Mouse (Mus musculus) embryonic facial prominence, embryonic 11.5 days (tissue): ENCODE results near the gene Gm13285. TPM values are rescaled to one million over a fixed set of nuclear protein-coding genes. Genes with fewer than 3 reads are reported as not detected.
"Not testable (repeated sequence)": the region's sequence is repeated elsewhere in the genome, so short reads cannot be mapped to it uniquely, and the experiment has no call there.

ENCODE experiments used
- ATAC-seq: fragments of 200-750 bp; cut with Nextera tagmentation; replicated peaks from 2 replicates; pipeline ENCODE4 v1.8.0; 2017; ENCODE audit warnings: low read depth; ENCODE audit not compliant: insufficient number of reproducible peaks, low FRiP score, low TSS enrichment
- DNase-seq: peaks from one replicate; pipeline ENCODE4 v3.0.0-alpha.2; 2015; ENCODE audit warnings: low spot score
- H3K27ac ChIP-seq: fragments of 300-500 bp; sonication (generic); replicated peaks from 2 replicates; pipeline ENCODE4 v1.5.1; 2014; ENCODE audit warnings: mild to moderate bottlenecking, low read depth, low read length, control low read depth
- H3K27me3 ChIP-seq: fragments of 300-500 bp; sonication (generic); 2 replicates; pipeline ENCODE4 v1.6.1; 2014; ENCODE audit warnings: mild to moderate bottlenecking, low read length, moderate library complexity, mixed read lengths; ENCODE audit not compliant: control insufficient read depth, insufficient read depth
- H3K36me3 ChIP-seq: fragments of 300-500 bp; sonication (generic); replicated peaks from 2 replicates; pipeline ENCODE4 v1.6.1; 2014; ENCODE audit warnings: low read depth, mild to moderate bottlenecking, low read length, moderate library complexity, mixed read lengths; ENCODE audit not compliant: control insufficient read depth, insufficient read depth
- H3K4me1 ChIP-seq: fragments of 300-500 bp; sonication (generic); 2 replicates; pipeline ENCODE4 v1.6.1; 2014; ENCODE audit warnings: low read length, mixed read lengths; ENCODE audit not compliant: control insufficient read depth, insufficient read depth
- H3K4me2 ChIP-seq: fragments of 300-500 bp; sonication (generic); 2 replicates; pipeline ENCODE4 v1.6.1; 2014; ENCODE audit warnings: low read depth, mild to moderate bottlenecking, control low read depth, low read length, moderate library complexity
- H3K4me3 ChIP-seq: fragments of 300-500 bp; sonication (generic); 2 replicates; pipeline ENCODE4 v1.5.1; 2014; ENCODE audit warnings: low read depth, low read length, control low read depth
- H3K9ac ChIP-seq: fragments of 300-500 bp; sonication (generic); replicated peaks from 2 replicates; pipeline ENCODE4 v1.6.1; 2014; ENCODE audit warnings: mild to moderate bottlenecking, control low read depth, low read length
- H3K9me3 ChIP-seq: fragments of 300-500 bp; sonication (generic); replicated peaks from 2 replicates; pipeline ENCODE4 v1.6.1; 2016; ENCODE audit warnings: mild to moderate bottlenecking, low read length, inconsistent platforms, mixed read lengths; ENCODE audit not compliant: control insufficient read depth
- WGBS: fragments of 180-500 bp; shearing (Covaris S2); extraction: QIAGEN DNeasy Blood & Tissue Kit; methylation state at CpG from one replicate; pipeline ENCODE4 v1.1.7; 2014; 5-methylcytosine and 5-hydroxymethylcytosine counted together
- polyA plus RNA-seq: library from polyadenylated mRNA; unstranded; fragments of >200 nt; fragmentation: Nextera tagmentation; extraction: Ambion mirVana; gene quantifications from 2 replicates; pipeline ENCODE4 v1.2.1, GENCODE M21; 2014

The Gm13285 gene
- polyA plus RNA-seq: 0.86 and 1.2 TPM in 2 replicates

DNA sequence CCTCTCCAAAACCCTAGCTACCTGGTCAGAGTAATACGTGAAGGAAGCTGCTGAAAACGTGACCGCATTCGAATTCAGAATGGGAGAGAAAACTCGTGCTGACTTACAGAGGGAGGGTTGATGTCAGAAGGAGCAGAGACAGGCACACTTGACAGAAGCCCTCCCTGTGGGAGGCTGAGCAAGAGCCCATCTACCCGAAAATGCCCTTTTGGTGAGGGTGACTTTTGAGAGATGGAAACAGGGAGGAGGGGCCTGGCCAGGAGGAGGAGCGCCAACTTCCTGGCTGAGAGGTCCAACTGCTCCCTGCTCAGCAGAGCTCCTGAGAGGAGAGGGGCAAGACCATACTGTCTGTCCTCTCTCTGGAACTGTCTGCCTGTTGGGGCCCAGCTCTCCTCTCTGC is at the start of gene Gm13285:
Gene Gm13285 (plus strand): TSS at position 301 of the 400 bp plus-strand sequence.
- not testable (repeated sequence) for H3K27me3 ChIP-seq, H3K4me1 ChIP-seq, H3K9ac ChIP-seq, H3K4me2 ChIP-seq, ATAC-seq, DNase-seq, H3K4me3 ChIP-seq, H3K27ac ChIP-seq, H3K9me3 ChIP-seq, H3K36me3 ChIP-seq
- WGBS: 10% methylated on average over 3 of the region's 7 CpGs

DNA sequence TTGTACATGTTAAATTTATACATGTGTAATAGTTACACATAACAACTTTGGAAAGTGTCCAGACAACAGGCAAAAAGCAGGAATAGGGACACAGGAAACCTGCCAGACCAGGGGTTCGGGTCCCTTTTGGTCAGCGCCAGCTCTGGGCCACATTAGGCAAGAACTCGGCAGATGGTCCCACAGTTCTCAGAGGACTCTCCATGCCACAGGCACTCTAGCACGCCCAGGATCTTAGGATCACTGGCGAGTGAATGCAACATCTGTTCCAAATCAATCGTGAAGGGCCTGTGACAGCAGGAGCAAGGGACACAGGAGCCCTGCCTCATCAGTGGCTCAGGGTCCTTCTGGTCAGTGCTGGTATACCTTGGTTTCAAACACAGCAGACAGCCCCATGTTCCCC is 49.5 kb upstream of the Gm13285 start:
- H3K9ac ChIP-seq: no peak overlapping the region
- H3K4me3 ChIP-seq: no peak overlapping the region
- no peak overlapping the region for H3K4me2 ChIP-seq
- DNase-seq (no peak), ATAC-seq (no peak)
- no peaks in the 10 kb centered on the region for H3K9me3 ChIP-seq
- H3K27ac ChIP-seq: no peak overlapping the region
- H3K27me3 ChIP-seq: no peaks in the 10 kb centered on the region
- WGBS: 45% methylated on average over 6 of the region's 6 CpGs
- no peaks in the 10 kb centered on the region for H3K36me3 ChIP-seq
- H3K4me1 ChIP-seq: no peaks in the 10 kb centered on the region

DNA sequence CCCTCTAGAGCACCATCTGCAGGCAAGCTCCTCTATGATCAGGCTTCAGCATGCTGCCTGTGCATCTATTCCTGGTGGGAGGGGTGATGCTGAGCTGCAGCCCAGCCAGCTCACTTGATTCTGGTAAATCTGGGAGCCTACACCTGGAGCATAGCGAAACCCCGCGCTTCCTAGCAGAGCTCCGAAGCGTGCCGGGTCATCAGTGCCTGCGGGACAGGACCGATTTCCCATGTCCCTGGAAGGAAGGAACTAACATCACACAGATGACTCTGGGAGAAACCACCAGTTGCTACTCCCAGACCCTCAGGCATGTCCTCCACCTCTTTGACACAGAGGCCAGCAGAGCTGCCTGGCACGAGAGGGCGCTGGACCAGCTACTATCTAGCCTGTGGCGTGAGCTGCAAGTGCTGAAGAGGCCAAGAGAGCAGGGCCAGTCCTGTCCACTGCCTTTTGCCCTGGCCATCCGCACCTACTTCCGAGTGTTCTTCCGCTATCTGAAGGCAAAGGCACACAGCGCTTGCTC is 44.6 kb upstream of the Gm13285 start, which contains the start of gene Gm13271:
Gene Gm13271 (plus strand): TSS at position 51 of the 523 bp plus-strand sequence.
- H3K4me1 ChIP-seq, ATAC-seq, H3K27ac ChIP-seq, H3K9ac ChIP-seq, H3K4me2 ChIP-seq, H3K36me3 ChIP-seq, DNase-seq, H3K9me3 ChIP-seq, H3K4me3 ChIP-seq, H3K27me3 ChIP-seq: not testable (repeated sequence)
- 67% methylated on average over 15 of the region's 15 CpGs for WGBS

DNA sequence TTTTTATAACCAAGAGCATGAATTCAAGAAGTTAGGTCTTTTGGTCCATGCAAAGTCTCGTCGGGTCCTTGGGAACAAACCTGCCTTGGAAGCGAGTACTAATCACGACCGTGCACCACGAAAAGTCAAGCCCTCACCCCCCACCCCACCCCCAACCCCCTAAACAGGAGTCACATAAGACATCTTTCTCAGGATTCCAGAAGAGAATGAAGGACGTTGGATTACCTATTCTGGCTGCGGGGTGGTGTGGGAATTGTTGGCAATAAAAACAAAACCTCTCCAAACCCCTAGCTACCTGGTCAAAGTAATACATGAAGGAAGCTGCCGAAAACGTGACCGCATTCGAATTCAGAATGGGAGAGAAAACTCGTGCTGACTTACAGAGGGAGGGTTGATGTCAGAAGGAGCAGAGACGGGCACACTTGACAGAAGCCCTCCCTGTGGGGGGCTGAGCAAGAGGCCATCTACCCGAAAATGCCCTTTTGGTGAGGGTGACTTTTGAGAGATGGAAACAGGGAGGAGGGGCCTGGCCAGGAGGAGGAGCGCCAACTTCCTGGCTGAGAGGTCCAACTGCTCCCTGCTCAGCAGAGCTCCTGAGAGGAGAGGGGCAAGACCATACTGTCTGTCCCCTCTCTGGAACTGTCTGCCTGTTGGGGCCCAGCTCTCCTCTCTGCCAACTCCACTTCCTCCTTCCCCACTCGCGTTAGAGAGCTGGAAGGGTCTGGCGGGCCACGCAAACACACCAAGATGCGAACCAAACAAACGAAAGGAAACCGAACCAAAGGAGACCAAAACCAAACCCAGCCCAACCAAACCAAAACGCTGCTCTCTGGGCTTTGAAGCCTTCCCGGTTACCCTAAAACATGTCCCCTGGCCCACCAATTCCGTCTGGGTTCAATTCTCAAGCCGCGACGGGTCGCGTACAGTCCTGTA is 42.6 kb upstream of the Gm13285 start:
- not testable (repeated sequence) for H3K36me3 ChIP-seq, ATAC-seq, H3K27me3 ChIP-seq, H3K9me3 ChIP-seq, H3K4me1 ChIP-seq
- peak overlapping the region; percentile 70 for H3K27ac ChIP-seq
- DNase-seq: peak; percentile 16
- H3K4me3 ChIP-seq: peak overlapping the region; percentile 33
- H3K4me2 ChIP-seq: peak overlapping the region; percentile 64
- peak overlapping the region; percentile 60 for H3K9ac ChIP-seq
- 14% methylated on average over 28 of the region's 31 CpGs for WGBS

DNA sequence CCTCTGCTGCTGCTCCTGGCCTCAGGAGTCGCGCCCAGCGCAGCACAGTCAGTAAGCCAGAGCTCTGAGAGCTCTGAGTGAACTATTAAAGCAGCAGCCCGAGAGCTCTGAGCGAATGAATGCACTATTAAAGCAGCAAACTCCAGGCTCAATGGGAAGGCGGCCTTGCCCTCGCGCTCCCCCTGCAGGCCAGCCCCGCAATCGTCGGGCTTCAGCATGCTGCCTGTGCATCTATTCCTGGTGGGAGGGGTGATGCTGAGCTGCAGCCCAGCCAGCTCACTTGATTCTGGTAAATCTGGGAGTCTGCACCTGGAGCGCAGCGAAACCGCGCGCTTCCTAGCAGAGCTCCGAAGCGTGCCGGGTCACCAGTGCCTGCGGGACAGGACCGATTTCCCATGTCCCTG is 41.8 kb upstream of the Gm13285 start:
- not testable (repeated sequence) for H3K36me3 ChIP-seq, H3K9me3 ChIP-seq, H3K27me3 ChIP-seq, H3K4me1 ChIP-seq
- under 1% methylated on average over 17 of the region's 21 CpGs for whole genome bisulfite sequencing
- H3K9ac ChIP-seq: peak overlapping the region; percentile 60
- H3K4me3 ChIP-seq: peak overlapping the region; percentile 33
- DNase-seq (peak; percentile 87), ATAC-seq (peak; percentile 100)
- H3K4me2 ChIP-seq: peak overlapping the region; percentile 64
- H3K27ac ChIP-seq: peak overlapping the region; percentile 70

DNA sequence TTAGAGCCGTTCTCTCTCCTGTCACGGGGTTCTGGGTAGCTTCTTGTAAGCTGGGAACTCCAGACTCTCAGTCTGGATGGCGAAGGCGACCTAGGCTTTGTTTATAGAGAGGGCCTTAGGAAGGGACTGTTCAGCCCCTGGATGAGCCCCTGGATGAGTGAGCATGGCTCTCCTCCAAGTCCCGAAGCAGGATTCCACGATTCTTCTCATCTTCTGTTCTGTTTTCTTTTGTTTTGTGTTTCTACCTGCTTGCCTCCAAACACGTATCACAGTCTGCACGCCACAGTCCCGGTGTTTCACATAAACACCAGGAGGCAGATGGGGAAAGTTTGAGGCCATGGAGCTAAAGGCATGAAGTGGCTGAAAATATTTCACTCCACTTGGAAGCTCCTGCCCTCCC is 40.7 kb upstream of the Gm13285 start:
- H3K4me3 ChIP-seq, H3K4me1 ChIP-seq, DNase-seq, H3K9ac ChIP-seq, H3K4me2 ChIP-seq, H3K36me3 ChIP-seq, ATAC-seq, H3K9me3 ChIP-seq, H3K27ac ChIP-seq, H3K27me3 ChIP-seq: not testable (repeated sequence)
- 85% methylated on average over 8 of the region's 9 CpGs for WGBS

DNA sequence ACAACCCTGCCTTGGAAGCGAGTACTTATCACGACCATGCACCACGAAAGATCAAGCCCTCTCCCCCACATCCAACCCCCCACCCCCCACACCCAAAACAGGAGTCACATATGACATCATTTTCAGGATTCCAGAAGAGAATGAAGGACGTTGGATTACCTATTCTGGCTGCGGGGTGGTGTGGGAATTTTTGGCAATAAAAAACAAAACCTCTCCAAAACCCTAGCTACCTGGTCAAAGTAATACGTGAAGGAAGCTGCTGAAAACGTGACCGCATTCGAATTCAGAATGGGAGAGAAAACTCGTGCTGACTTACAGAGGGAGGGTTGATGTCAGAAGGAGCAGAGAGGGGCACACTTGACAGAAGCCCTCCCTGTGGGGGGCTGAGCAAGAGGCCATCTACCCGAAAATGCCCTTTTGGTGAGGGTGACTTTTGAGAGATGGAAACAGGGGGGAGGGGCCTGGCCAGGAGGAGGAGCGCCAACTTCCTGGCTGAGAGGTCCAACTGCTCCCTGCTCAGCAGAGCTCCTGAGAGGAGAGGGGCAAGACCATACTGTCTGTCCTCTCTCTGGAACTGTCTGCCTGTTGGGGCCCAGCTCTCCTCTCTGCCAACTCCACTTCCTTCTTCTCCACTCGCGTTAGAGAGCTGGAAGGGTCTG is 39.7 kb upstream of the Gm13285 start, which contains the start of gene Gm13283:
Gene Gm13283 (plus strand): TSS at position 510 of the 659 bp plus-strand sequence.
- H3K4me1 ChIP-seq, H3K9ac ChIP-seq, H3K27ac ChIP-seq, H3K27me3 ChIP-seq, ATAC-seq, H3K36me3 ChIP-seq, H3K9me3 ChIP-seq, DNase-seq: not testable (repeated sequence)
- WGBS: 26% methylated on average over 7 of the region's 14 CpGs
- peak within 1 kb of the TSS; percentile 46 for H3K4me2 ChIP-seq
- H3K4me3 ChIP-seq: peak within 1 kb of the TSS; percentile 21
